Mouse (Mus musculus): Measurements from ENCODE around the gene Bend5. TPM values are rescaled to one million over a fixed set of nuclear protein-coding genes. Genes with fewer than 3 reads are reported as not detected.

The Bend5 gene
- polyA plus RNA-seq, 1 experiment from 2014 or later = 37.4 TPM

DNA sequence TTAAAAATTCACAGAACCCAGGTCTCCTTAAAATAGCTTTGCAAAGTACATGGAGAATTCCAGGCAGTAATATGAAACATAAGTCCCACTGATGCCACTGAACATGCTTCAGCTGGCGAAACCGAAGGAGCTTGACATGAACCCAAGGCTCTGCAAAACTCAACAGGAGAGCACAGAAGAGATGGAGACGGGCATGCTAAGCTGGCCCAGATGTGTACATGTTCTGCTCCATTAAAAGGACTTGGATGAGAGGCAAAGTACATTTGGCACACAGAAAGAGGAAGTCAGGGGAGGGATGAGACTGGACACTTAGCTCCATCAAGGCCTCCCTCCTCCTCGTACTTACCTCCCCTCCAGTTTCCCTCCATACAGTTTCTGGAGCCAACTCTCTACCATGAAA lies 4.1 kb upstream of the Bend5 start:
- Histone ChIP-seq H3K27me3 (replicated peaks; ENCODE audit: control insufficient read depth, insufficient read depth, low read length) (no peaks in the 10 kb centered on the region), H3K9me3 (ENCODE audit: control insufficient read depth, low read length) (no peaks in the 10 kb centered on the region), H3K4me3 (ENCODE audit: low read depth, low read length) (no peak overlapping the region), H3K36me3 (ENCODE audit: control insufficient read depth, insufficient read depth, low read length) (no peaks in the 10 kb centered on the region), H3K4me1 (replicated peaks; ENCODE audit: control insufficient read depth, insufficient read depth, low read length) (peaks cover 5% of the 10 kb centered on the region; the same call in 1 of the 2 replicates), H3K4me2 (ENCODE audit: low read length) (no peak overlapping the region), H3K9ac (ENCODE audit: low read length) (no peak overlapping the region), H3K27ac (ENCODE audit: low read depth) (no peak overlapping the region)
- DNase-seq (ENCODE audit: low spot score) (no peak), ATAC-seq (replicated peaks; ENCODE audit: low FRiP score, low TSS enrichment, low read depth) (no peak)
- WGBS = 86% methylated on average over 4 of the region's 4 CpGs

DNA sequence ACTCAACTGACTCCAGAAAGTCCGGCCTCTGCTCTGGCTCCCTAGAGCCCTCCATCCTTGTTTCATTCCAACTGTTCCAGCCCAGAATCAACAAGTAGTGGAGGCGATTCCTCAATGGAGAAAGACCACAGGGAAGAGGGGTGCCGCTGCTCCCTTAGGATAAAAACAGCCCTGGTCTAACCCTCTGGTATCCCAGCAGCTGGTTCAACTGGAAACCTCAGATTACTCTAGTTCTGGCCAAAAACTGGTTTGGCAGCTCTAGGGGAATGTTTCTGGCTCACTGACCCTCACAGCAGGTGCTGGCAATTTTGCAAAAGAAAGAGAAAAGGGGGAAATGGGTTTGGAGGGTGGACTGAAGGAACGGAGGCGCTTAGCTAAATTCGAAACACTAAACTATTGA lies 407 bp upstream of the Bend5 start:
- WGBS = 0% methylated on average over 6 of the region's 6 CpGs
- H3K4me1 ChIP-seq (replicated peaks; ENCODE audit: control insufficient read depth, insufficient read depth, low read length) = peaks cover 11% of the 10 kb centered on the region; the same call in 1 of the 2 replicates
- no peaks in the 10 kb centered on the region for H3K27me3 ChIP-seq (replicated peaks; ENCODE audit: control insufficient read depth, insufficient read depth, low read length)
- DNase-seq (ENCODE audit: low spot score) (no peak), ATAC-seq (replicated peaks; ENCODE audit: low FRiP score, low TSS enrichment, low read depth) (0 out of 2 replicates have a peak, but pooled peaks have one; percentile 10)
- H3K27ac ChIP-seq (ENCODE audit: low read depth) = peak overlapping the region; percentile 82
- no peaks in the 10 kb centered on the region for H3K9me3 ChIP-seq (ENCODE audit: control insufficient read depth, low read length)
- peak overlapping the region; percentile 82 for H3K9ac ChIP-seq (ENCODE audit: low read length)
- H3K4me3 ChIP-seq (ENCODE audit: low read depth, low read length) = peak overlapping the region; percentile 76
- peaks cover 13% of the 10 kb centered on the region for H3K36me3 ChIP-seq (ENCODE audit: control insufficient read depth, insufficient read depth, low read length)
- H3K4me2 ChIP-seq (ENCODE audit: low read length) = peak overlapping the region; percentile 74

DNA sequence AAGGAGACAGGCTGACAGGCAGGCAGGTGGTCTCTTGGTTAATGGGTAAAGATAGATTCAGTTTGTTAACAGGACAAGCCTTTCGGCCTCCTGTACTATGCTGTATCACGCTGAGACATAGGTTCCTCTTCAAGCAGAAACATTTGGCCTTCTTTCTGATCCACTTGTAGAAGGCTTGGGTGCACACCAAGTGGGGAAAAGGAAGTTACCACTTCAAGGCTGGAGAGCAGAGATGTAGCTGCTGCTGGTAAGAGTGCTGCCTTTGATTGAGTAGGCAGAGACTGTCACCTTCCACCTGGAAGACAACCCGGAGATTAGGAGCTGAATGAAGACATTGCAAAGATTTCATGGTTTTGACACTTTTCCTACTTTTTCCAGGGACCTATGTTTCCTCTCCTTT lies 1.3 kb downstream of the Bend5 start:
- no peak for ATAC-seq (replicated peaks; ENCODE audit: low FRiP score, low TSS enrichment, low read depth)
- 71% methylated on average over 3 of the region's 3 CpGs for WGBS

DNA sequence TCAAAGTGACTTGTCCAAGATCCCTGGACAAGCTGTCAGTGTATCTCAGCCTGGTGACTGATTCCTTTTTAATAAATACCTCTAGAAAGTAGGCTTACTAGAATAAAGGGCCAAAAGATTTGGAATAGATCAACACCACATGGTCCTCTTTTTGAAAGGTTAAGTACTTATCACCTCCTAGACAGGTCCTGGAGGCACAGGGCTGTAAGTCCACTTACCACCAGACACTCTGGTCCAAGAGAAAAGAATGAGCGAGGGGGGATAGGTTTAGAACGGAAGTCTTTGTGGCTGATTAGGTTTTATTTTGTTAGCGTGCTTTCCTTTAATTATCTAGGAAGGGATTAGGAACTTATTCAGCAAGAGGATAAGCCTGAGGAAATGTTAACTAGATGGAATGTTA lies 1.7 kb downstream of the Bend5 start:
- no peaks in the 10 kb centered on the region for H3K9me3 ChIP-seq (ENCODE audit: control insufficient read depth, low read length)
- H3K27me3 ChIP-seq (replicated peaks; ENCODE audit: control insufficient read depth, insufficient read depth, low read length) = no peaks in the 10 kb centered on the region
- DNase-seq (ENCODE audit: low spot score) (no peak), ATAC-seq (replicated peaks; ENCODE audit: low FRiP score, low TSS enrichment, low read depth) (no peak)
- H3K36me3 ChIP-seq (ENCODE audit: control insufficient read depth, insufficient read depth, low read length) = peaks cover 21% of the 10 kb centered on the region
- no peak overlapping the region for H3K9ac ChIP-seq (ENCODE audit: low read length)
- peak overlapping the region; percentile 74 for H3K4me2 ChIP-seq (ENCODE audit: low read length)
- H3K4me1 ChIP-seq (replicated peaks; ENCODE audit: control insufficient read depth, insufficient read depth, low read length) = peaks cover 11% of the 10 kb centered on the region; the same call in 1 of the 2 replicates
- no peak overlapping the region for H3K27ac ChIP-seq (ENCODE audit: low read depth)
- 77% methylated on average over 3 of the region's 3 CpGs for WGBS
- peak overlapping the region; percentile 76; the same call in 1 of the 2 replicates for H3K4me3 ChIP-seq (ENCODE audit: low read depth, low read length)

More for the DNA sequence above, 1.3 kb downstream of the Bend5 start:
- H3K4me3 ChIP-seq (ENCODE audit: low read depth, low read length) = peak overlapping the region; percentile 76
- H3K9ac ChIP-seq (ENCODE audit: low read length) = peak overlapping the region; percentile 82
- no peak overlapping the region for H3K27ac ChIP-seq (ENCODE audit: low read depth)
- H3K4me1 ChIP-seq (replicated peaks; ENCODE audit: control insufficient read depth, insufficient read depth, low read length) = peaks cover 11% of the 10 kb centered on the region; the same call in 1 of the 2 replicates
- H3K36me3 ChIP-seq (ENCODE audit: control insufficient read depth, insufficient read depth, low read length) = peaks cover 21% of the 10 kb centered on the region
- DNase-seq (ENCODE audit: low spot score) = no peak
- H3K4me2 ChIP-seq (ENCODE audit: low read length) = peak overlapping the region; percentile 74
- H3K27me3 ChIP-seq (replicated peaks; ENCODE audit: control insufficient read depth, insufficient read depth, low read length) = no peaks in the 10 kb centered on the region
- no peaks in the 10 kb centered on the region for H3K9me3 ChIP-seq (ENCODE audit: control insufficient read depth, low read length)

DNA sequence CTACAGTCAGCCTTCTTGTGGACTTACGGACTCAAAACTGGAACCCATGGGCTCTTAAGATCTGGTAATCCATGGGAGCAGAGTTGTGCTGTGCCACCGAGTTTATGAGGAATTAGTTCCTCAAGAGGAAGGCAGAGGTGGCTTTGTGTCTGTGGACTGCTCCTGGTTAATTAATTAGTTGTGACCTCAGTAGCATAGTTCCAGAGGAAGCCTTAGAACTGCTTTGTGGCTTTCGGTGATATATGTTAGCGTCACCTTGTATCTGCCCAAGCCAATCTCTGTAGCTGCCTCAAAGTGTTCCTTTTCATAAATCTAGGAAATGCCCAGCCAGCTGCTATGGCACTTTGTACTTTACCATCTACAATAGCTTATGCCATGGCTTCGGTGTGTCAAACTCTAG lies 2.9 kb downstream of the Bend5 start:
- Histone ChIP-seq H3K9ac (ENCODE audit: low read length) (no peak overlapping the region), H3K36me3 (ENCODE audit: control insufficient read depth, insufficient read depth, low read length) (peaks cover 21% of the 10 kb centered on the region), H3K4me1 (replicated peaks; ENCODE audit: control insufficient read depth, insufficient read depth, low read length) (peaks cover 11% of the 10 kb centered on the region; the same call in 1 of the 2 replicates), H3K4me3 (ENCODE audit: low read depth, low read length) (no peak overlapping the region), H3K27ac (ENCODE audit: low read depth) (no peak overlapping the region), H3K27me3 (replicated peaks; ENCODE audit: control insufficient read depth, insufficient read depth, low read length) (no peaks in the 10 kb centered on the region), H3K9me3 (ENCODE audit: control insufficient read depth, low read length) (no peaks in the 10 kb centered on the region), H3K4me2 (ENCODE audit: low read length) (0 out of 2 replicates have a peak overlapping the region, but pooled peaks have one; percentile 74)
- DNase-seq (ENCODE audit: low spot score) = no peak
- ATAC-seq (replicated peaks; ENCODE audit: low FRiP score, low TSS enrichment, low read depth) = no peak
- 95% methylated on average over 5 of the region's 5 CpGs for WGBS

DNA sequence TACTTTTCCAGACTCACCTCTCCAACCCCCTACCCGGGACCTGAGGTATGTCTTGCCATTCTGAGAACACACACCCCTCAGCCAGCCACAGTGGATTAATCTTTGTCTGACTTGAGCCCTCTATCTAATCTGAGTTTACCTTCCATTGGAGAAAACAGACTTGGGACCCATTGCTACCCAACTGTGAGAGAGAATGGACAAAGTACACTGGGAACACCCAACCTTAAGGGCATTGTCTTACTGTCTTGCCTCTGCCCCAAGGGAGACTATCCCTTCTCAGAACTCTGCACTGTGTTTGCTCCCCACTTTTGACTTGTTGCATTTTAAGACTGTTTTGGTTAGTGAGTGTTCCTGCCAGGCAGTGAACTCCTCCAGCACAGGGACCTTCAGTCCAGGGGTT lies 4.7 kb downstream of the Bend5 start:
- Histone ChIP-seq H3K9me3 (ENCODE audit: control insufficient read depth, low read length) (no peaks in the 10 kb centered on the region), H3K4me3 (ENCODE audit: low read depth, low read length) (no peak overlapping the region), H3K27me3 (replicated peaks; ENCODE audit: control insufficient read depth, insufficient read depth, low read length) (no peaks in the 10 kb centered on the region), H3K36me3 (ENCODE audit: control insufficient read depth, insufficient read depth, low read length) (peaks cover 21% of the 10 kb centered on the region), H3K9ac (ENCODE audit: low read length) (no peak overlapping the region), H3K4me2 (ENCODE audit: low read length) (no peak overlapping the region; the same call in 1 of the 2 replicates), H3K4me1 (replicated peaks; ENCODE audit: control insufficient read depth, insufficient read depth, low read length) (0 out of 2 replicates have a peak, but pooled peaks cover 6% of the 10 kb centered on the region), H3K27ac (ENCODE audit: low read depth) (no peak overlapping the region)
- WGBS = 75% methylated on average over 1 of the region's 1 CpGs
- ATAC-seq (replicated peaks; ENCODE audit: low FRiP score, low TSS enrichment, low read depth) (no peak), DNase-seq (ENCODE audit: low spot score) (no peak)

DNA sequence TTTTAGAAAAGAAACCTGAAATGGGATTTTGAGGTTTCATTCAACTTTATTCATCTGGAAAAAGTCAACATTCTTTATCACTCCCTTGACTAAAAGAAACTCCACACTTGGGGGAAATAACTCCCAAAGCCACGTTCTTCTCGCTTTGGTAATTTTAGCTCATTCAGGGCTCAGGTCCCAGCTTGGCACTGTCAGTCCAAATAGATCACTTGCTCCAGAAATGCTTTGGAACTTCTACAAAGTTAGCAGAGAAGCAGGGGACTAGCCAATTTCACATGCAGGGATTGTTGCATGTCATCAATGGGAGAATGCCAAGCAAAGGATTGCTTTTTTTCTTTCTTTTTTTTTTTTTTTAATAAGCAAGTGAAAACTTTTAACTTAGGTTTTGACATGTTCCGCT lies 5.2 kb downstream of the Bend5 start:
- 85% methylated on average over 3 of the region's 3 CpGs for WGBS
- DNase-seq (ENCODE audit: low spot score) (no peak), ATAC-seq (replicated peaks; ENCODE audit: low FRiP score, low TSS enrichment, low read depth) (no peak)

DNA sequence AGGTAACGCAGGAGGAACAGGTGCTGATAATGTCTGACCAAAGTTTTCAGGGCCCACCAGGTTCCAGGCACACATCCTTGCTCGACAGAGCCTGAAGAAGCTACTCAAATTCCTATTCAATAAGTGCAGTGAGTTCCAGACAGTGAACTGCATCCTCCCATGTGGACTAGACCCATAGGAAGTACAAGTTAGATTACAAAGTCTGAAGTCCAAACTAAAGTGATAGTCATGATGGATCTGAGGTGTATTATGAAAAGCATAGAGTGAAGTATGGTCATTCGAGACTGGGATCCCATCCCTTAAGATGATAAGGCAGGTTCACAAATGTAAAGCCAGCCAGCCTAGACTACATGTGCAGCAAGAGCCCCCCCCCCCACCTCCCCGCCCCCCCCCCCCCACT lies 6.1 kb downstream of the Bend5 start:
- no peak for ATAC-seq (replicated peaks; ENCODE audit: low FRiP score, low TSS enrichment, low read depth)
- no peak overlapping the region for H3K27ac ChIP-seq (ENCODE audit: low read depth)
- H3K9ac ChIP-seq (ENCODE audit: low read length) = no peak overlapping the region
- peaks cover 28% of the 10 kb centered on the region for H3K36me3 ChIP-seq (ENCODE audit: control insufficient read depth, insufficient read depth, low read length)
- no peaks in the 10 kb centered on the region for H3K27me3 ChIP-seq (replicated peaks; ENCODE audit: control insufficient read depth, insufficient read depth, low read length)
- no peaks in the 10 kb centered on the region for H3K9me3 ChIP-seq (ENCODE audit: control insufficient read depth, low read length)
- DNase-seq (ENCODE audit: low spot score) = no peak
- 0 out of 2 replicates have a peak, but pooled peaks cover 6% of the 10 kb centered on the region for H3K4me1 ChIP-seq (replicated peaks; ENCODE audit: control insufficient read depth, insufficient read depth, low read length)
- no peak overlapping the region for H3K4me2 ChIP-seq (ENCODE audit: low read length)
- 89% methylated on average over 4 of the region's 4 CpGs for WGBS
- H3K4me3 ChIP-seq (ENCODE audit: low read depth, low read length) = no peak overlapping the region

More for the DNA sequence above, 5.2 kb downstream of the Bend5 start:
- 0 out of 2 replicates have a peak, but pooled peaks cover 6% of the 10 kb centered on the region for H3K4me1 ChIP-seq (replicated peaks; ENCODE audit: control insufficient read depth, insufficient read depth, low read length)
- no peaks in the 10 kb centered on the region for H3K27me3 ChIP-seq (replicated peaks; ENCODE audit: control insufficient read depth, insufficient read depth, low read length)
- H3K9me3 ChIP-seq (ENCODE audit: control insufficient read depth, low read length) = no peaks in the 10 kb centered on the region
- H3K4me2 ChIP-seq (ENCODE audit: low read length) = no peak overlapping the region
- no peak overlapping the region for H3K27ac ChIP-seq (ENCODE audit: low read depth)
- H3K9ac ChIP-seq (ENCODE audit: low read length) = no peak overlapping the region
- H3K4me3 ChIP-seq (ENCODE audit: low read depth, low read length) = no peak overlapping the region
- H3K36me3 ChIP-seq (ENCODE audit: control insufficient read depth, insufficient read depth, low read length) = peaks cover 27% of the 10 kb centered on the region

DNA sequence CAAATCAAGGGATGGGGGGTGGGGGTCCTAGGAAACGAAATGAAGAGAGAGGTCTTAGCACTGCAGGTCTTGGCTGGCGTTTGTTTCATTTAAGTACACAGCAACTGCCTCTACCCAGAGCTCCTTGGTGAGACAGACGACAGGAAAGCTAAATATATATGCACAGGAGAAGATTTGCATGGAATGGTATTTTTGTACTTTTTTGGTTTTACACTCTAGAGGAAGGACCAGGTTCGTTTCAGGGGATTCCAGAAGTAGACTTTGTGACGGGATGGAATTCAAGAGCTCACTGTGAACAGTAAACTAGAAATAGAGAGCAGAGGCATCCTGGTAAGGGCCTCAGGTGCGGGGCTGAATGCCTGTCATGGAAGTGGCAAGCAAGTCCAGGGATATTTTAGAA lies 7.0 kb downstream of the Bend5 start:
- Histone ChIP-seq H3K4me2 (ENCODE audit: low read length) (no peak overlapping the region), H3K9me3 (ENCODE audit: control insufficient read depth, low read length) (no peaks in the 10 kb centered on the region), H3K4me3 (ENCODE audit: low read depth, low read length) (no peak overlapping the region), H3K4me1 (replicated peaks; ENCODE audit: control insufficient read depth, insufficient read depth, low read length) (0 out of 2 replicates have a peak, but pooled peaks cover 4% of the 10 kb centered on the region), H3K27ac (ENCODE audit: low read depth) (no peak overlapping the region), H3K9ac (ENCODE audit: low read length) (no peak overlapping the region), H3K36me3 (ENCODE audit: control insufficient read depth, insufficient read depth, low read length) (peaks cover 28% of the 10 kb centered on the region), H3K27me3 (replicated peaks; ENCODE audit: control insufficient read depth, insufficient read depth, low read length) (no peaks in the 10 kb centered on the region)
- 83% methylated on average over 6 of the region's 6 CpGs for WGBS
- ATAC-seq (replicated peaks; ENCODE audit: low FRiP score, low TSS enrichment, low read depth) = no peak
- DNase-seq (ENCODE audit: low spot score) = no peak
